Mouse (Mus musculus) ES-Bruce4 (cell line): Measurements from ENCODE around the gene Nos1. TPM values are rescaled to one million over a fixed set of nuclear protein-coding genes. Genes with fewer than 3 reads are reported as not detected.

Source experiments
- H3K27ac ChIP-seq: 2 replicates; pipeline ENCODE4 v1.5.1; 2012; ENCODE audit warnings: low read length, inconsistent platforms; ENCODE audit not compliant: insufficient read depth
- H3K27me3 ChIP-seq: 2 replicates; pipeline ENCODE4 v1.6.1; 2012; ENCODE audit warnings: mild to moderate bottlenecking, low read length, inconsistent platforms; ENCODE audit not compliant: control insufficient read depth, poor library complexity, insufficient read depth, severe bottlenecking
- H3K36me3 ChIP-seq: 2 replicates; pipeline ENCODE4 v1.6.1; 2012; ENCODE audit warnings: inconsistent platforms, mild to moderate bottlenecking, low read length, moderate library complexity; ENCODE audit not compliant: control insufficient read depth, poor library complexity, insufficient read depth, severe bottlenecking
- H3K4me1 ChIP-seq: one replicate; pipeline ENCODE4 v1.8.1; 2011; ENCODE audit warnings: low read length; ENCODE audit not compliant: control insufficient read depth, insufficient read depth
- H3K4me3 ChIP-seq: 2 replicates; pipeline ENCODE4 v1.5.1; 2011; ENCODE audit warnings: low read depth, mild to moderate bottlenecking, low read length
- H3K9ac ChIP-seq: 2 replicates; pipeline ENCODE4 v1.6.1; 2012; ENCODE audit warnings: low read depth, mild to moderate bottlenecking, inconsistent platforms; ENCODE audit not compliant: poor library complexity, severe bottlenecking
- H3K9me3 ChIP-seq: replicated peaks from 2 replicates; pipeline ENCODE4 v1.6.1; 2012; ENCODE audit warnings: mild to moderate bottlenecking, low read length, inconsistent platforms; ENCODE audit not compliant: control insufficient read depth, poor library complexity, insufficient read depth, severe bottlenecking
- CTCF ChIP-seq: IDR thresholded peaks from one replicate; pipeline ENCODE4 v1.8.1; 2011; ENCODE audit warnings: low read depth, low read length
- EP300 ChIP-seq: IDR thresholded peaks from 2 replicates; pipeline ENCODE4 v1.6.1; 2011; ENCODE audit warnings: low read depth, low read length; ENCODE audit not compliant: insufficient read depth
- POLR2A ChIP-seq: IDR thresholded peaks from one replicate; pipeline ENCODE4 v1.8.1; 2011; ENCODE audit warnings: low read length; ENCODE audit not compliant: insufficient read depth
- polyA plus RNA-seq: library from polyadenylated mRNA; stranded (reverse); fragments of >200 nt; gene quantifications from 2 replicates; pipeline ENCODE4 v1.2.4, GENCODE M21; 2011; ENCODE audit warnings: low read depth; ENCODE audit not compliant: missing spikeins, insufficient read depth, insufficient read length

Gene Nos1
- polyA plus RNA-seq, 1 experiment, result 1.7 TPM

DNA sequence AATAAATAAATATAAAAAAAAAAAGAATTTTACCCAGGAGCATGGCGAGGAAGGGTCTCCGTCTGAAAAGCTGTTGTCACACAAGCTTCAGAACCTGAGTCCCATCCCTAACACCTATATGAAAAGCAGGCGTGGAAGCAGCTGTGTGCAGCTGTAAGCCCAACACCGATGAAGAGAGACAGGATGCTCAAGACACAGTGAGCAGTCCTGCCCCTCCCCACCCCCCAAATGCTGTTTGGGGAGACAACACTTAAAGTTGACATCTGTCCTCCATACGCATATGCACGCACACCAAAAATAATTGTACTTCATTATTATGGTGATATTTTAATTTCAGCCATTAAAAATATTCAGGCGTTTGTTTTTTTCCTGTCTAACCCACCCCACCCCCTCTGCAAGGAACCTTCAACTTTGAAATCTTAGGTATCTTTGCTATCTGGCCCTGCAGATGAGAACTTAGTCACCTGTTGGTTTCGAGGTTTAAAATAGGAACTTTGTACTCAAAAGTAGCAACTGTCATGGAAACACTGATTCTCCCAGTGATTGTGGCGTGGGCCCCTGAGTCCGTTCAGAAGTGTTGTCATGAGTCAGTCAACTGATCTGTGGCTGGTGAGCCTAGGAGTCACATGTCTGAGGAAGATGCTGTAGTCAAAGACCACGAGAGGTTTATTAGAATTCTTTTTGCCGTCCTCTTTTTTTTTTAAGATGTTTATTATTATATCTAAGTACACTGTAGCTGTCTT, 141.1 kb downstream of the Nos1 start:
- H3K9me3 ChIP-seq, result no peaks in the 10 kb centered on the region
- H3K36me3 ChIP-seq, result no peaks in the 10 kb centered on the region
- no peaks in the 10 kb centered on the region for H3K27me3 ChIP-seq
- TF ChIP-seq EP300 (no peak), CTCF (no peak), POLR2A (no peak)
- H3K27ac ChIP-seq, result no peak overlapping the region
- no peak overlapping the region for H3K4me3 ChIP-seq
- H3K9ac ChIP-seq, result no peak overlapping the region
- no peaks in the 10 kb centered on the region for H3K4me1 ChIP-seq

DNA sequence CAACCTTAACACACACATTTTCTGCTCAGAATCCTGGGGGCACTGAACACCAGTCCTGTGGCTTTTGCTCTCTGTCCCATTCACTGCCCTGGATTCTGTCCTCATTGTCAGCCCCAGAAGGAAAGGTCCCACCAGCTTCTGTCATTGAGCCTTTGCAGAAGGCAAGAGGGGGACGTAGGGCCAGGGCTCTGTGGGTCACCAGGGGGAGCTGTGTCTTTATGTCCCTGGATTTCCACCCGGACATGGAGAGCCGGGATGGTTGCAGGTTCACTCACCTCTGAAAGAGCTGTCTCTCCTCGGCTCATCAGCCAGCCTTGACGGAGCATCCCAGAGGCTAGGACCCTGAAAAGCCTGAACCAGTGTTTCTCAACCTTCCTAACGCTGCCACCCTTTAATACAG, 142.9 kb downstream of the Nos1 start:
- no peak overlapping the region for H3K9ac ChIP-seq
- H3K4me3 ChIP-seq, result no peak overlapping the region
- H3K36me3 ChIP-seq, result no peaks in the 10 kb centered on the region
- no peaks in the 10 kb centered on the region for H3K27me3 ChIP-seq
- H3K27ac ChIP-seq, result no peak overlapping the region
- no peaks in the 10 kb centered on the region for H3K4me1 ChIP-seq
- H3K9me3 ChIP-seq, result no peaks in the 10 kb centered on the region
- TF ChIP-seq EP300, result no peak
- peak; percentile 17 for TF ChIP-seq CTCF

DNA sequence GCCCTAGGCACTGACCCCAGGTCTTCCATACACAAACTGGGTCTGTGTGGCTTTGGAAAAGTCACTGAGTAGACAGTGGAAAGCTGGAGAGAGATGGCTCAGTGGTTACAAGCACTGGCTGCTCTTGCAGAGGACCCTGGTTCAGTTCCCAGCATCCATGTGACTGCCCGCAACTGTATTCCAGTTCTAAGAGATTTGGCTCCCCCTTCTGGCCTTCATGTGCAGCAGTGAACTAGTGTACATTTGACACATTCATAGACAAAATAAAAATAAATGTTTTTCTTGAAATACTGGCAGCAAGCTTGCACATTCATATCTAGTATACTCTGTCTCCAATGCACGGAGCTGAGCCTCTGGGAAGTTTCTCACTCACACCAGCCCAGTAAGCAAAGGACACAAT, 147.7 kb downstream of the Nos1 start:
- Histone ChIP-seq H3K9me3 (no peaks in the 10 kb centered on the region), H3K27ac (no peak overlapping the region), H3K36me3 (no peaks in the 10 kb centered on the region), H3K4me3 (no peak overlapping the region), H3K27me3 (no peaks in the 10 kb centered on the region), H3K9ac (no peak overlapping the region), H3K4me1 (no peaks in the 10 kb centered on the region)
- TF ChIP-seq CTCF (peak; percentile 21), EP300 (no peak)

DNA sequence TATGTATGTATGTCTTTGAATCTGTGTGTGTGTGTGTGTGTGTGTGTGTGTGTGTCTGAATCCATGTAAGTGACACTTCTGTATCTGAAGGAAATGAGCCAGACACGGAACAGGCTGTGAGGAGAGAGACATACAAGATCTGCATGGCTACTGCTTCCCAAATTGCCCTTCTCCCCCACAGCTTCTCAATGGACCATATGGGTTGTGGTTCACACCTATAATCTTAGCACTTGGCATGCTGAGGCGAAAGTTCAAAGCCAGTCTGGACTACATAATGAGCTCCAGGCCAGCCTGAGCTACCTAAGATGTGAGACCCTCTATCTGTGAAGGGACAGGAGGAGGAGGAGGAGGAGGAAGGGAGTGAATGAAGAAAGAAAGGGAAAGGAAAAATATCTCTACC, 151.4 kb downstream of the Nos1 start:
- H3K27me3 ChIP-seq, result no peaks in the 10 kb centered on the region
- H3K9me3 ChIP-seq, result no peaks in the 10 kb centered on the region
- TF ChIP-seq EP300 (no peak), POLR2A (no peak), CTCF (no peak)
- no peak overlapping the region for H3K4me3 ChIP-seq
- no peaks in the 10 kb centered on the region for H3K4me1 ChIP-seq
- no peak overlapping the region for H3K27ac ChIP-seq
- no peak overlapping the region for H3K9ac ChIP-seq
- H3K36me3 ChIP-seq, result no peaks in the 10 kb centered on the region

DNA sequence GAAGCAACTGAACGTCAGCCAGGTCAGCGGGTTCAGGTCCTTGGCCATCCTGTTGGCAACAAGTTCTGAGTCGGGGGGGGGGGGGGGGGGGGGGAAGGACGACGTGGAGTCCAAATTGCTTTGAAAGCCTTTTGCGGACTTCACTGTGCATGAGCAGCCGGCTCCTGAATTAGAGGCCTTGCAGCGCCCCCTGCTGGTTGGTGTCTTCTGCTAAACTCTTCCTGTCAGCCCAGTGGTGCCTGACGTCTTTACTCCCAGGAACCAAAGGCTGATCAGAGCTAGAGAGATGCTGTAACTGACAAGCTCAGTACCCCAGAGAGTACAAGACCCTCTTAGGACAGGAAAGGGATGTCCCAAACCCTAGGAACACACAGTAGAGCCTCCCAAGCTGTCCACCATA, 152.0 kb downstream of the Nos1 start:
- Histone ChIP-seq H3K9ac (no peak overlapping the region), H3K36me3 (no peaks in the 10 kb centered on the region), H3K27ac (no peak overlapping the region), H3K9me3 (no peaks in the 10 kb centered on the region), H3K4me1 (no peaks in the 10 kb centered on the region), H3K4me3 (no peak overlapping the region), H3K27me3 (no peaks in the 10 kb centered on the region)
- no peak for TF ChIP-seq EP300
- no peak for TF ChIP-seq POLR2A
- peak; percentile 84 for TF ChIP-seq CTCF

DNA sequence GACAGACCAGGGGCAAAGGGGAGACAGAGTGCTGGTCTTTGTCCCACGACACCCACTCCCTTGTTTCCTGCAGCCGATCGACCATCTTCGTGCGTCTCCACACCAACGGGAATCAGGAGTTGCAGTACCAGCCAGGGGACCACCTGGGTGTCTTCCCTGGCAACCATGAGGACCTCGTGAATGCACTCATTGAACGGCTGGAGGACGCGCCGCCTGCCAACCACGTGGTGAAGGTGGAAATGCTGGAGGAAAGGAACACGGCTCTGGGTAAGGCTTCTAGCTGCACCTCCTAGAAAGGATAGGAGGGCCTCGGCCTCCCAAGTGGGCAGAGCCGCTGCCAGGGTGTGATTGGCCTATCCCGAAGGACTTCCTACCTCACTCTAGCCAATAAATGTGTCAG, 155.5 kb downstream of the Nos1 start:
- no peak overlapping the region for H3K9ac ChIP-seq
- H3K36me3 ChIP-seq, result no peaks in the 10 kb centered on the region
- H3K4me3 ChIP-seq, result no peak overlapping the region
- H3K4me1 ChIP-seq, result no peaks in the 10 kb centered on the region
- no peak overlapping the region for H3K27ac ChIP-seq
- TF ChIP-seq EP300, result no peak
- TF ChIP-seq CTCF, result no peak
- TF ChIP-seq POLR2A, result no peak
- no peaks in the 10 kb centered on the region for H3K27me3 ChIP-seq
- no peaks in the 10 kb centered on the region for H3K9me3 ChIP-seq
